Mouse (Mus musculus) ES-E14 (cell line): ENCODE measurements around the gene Kank1.

Experiments
- HCFC1 ChIP-seq: IDR thresholded peaks from 2 replicates; pipeline ENCODE4 v1.6.1; 2012; ENCODE audit warnings: low read length, inconsistent platforms, borderline replicate concordance; ENCODE audit not compliant: insufficient read depth
- MAFK ChIP-seq: IDR thresholded peaks from 2 replicates; pipeline ENCODE4 v1.6.1; 2014; ENCODE audit warnings: mild to moderate bottlenecking, low read depth, low read length, inconsistent platforms; ENCODE audit not compliant: insufficient read depth
- ZC3H11A ChIP-seq: IDR thresholded peaks from 2 replicates; pipeline ENCODE4 v1.6.1; 2012; ENCODE audit warnings: low read depth, mild to moderate bottlenecking, inconsistent platforms, low read length, borderline replicate concordance
- ZNF384 ChIP-seq: IDR thresholded peaks from 2 replicates; pipeline ENCODE4 v1.6.1; 2012; ENCODE audit warnings: low read depth, low read length, inconsistent platforms

GRCm38 (mm10) chr19:25366620-25367019 lies 129.8 kb downstream of the Kank1 start:
- TF ChIP-seq ZNF384 (no peak), ZC3H11A (no peak), MAFK (no peak), HCFC1 (no peak)
